Mouse (Mus musculus): ENCODE data around the gene Acsm2. TPM values are rescaled to one million over a fixed set of nuclear protein-coding genes. Genes with fewer than 3 reads are reported as not detected.

Acsm2 gene
- polyA plus RNA-seq, 1 experiment, result not detected

GRCm38 (mm10) chr7:119527135-119527534 is 27.0 kb upstream of the Acsm2 start:
- Histone ChIP-seq H3K79me3 (ENCODE audit: low read depth) (no peaks in the 10 kb centered on the region), H3ac (ENCODE audit: control insufficient read depth, insufficient read length, low read depth) (no peak overlapping the region), H3K79me2 (ENCODE audit: control insufficient read depth, insufficient read depth) (no peaks in the 10 kb centered on the region), H3K4me3 (ENCODE audit: insufficient read depth, poor library complexity, severe bottlenecking) (no peak overlapping the region), H3K36me3 (ENCODE audit: control insufficient read depth, insufficient read depth) (no peaks in the 10 kb centered on the region), H3K27me3 (ENCODE audit: control insufficient read depth, insufficient read depth, insufficient read length) (no peaks in the 10 kb centered on the region)
- no peak for TF ChIP-seq USF1 (IDR thresholded peaks at IDR 0.05; ENCODE audit: low read depth)

- no peak overlapping the region for H3ac ChIP-seq (ENCODE audit: control insufficient read depth, insufficient read length, low read depth)
- H3K36me3 ChIP-seq (ENCODE audit: control insufficient read depth, insufficient read depth), result no peaks in the 10 kb centered on the region
- H3K4me3 ChIP-seq (ENCODE audit: insufficient read depth, poor library complexity, severe bottlenecking), result no peak overlapping the region
- no peaks in the 10 kb centered on the region for H3K79me3 ChIP-seq (ENCODE audit: low read depth)
- no peak for TF ChIP-seq USF1 (IDR thresholded peaks at IDR 0.05; ENCODE audit: low read depth)
- TF ChIP-seq MAX (IDR thresholded peaks at IDR 0.05), result no peak
- TF ChIP-seq CEBPB (IDR thresholded peaks at IDR 0.05; ENCODE audit: low read depth), result no peak
- TF ChIP-seq MYOG (IDR thresholded peaks at IDR 0.05; ENCODE audit: control insufficient read depth, extremely low read depth, insufficient read length), result no peak
- TF ChIP-seq MYOD1 (IDR thresholded peaks at IDR 0.05; ENCODE audit: control insufficient read depth, insufficient read length, low read depth), result no peak
- TF ChIP-seq FOSL1 (IDR thresholded peaks at IDR 0.05; ENCODE audit: insufficient read depth, low read length, poor library complexity, severe bottlenecking), result no peak
- no peak for TF ChIP-seq CTCF (IDR thresholded peaks at IDR 0.05; ENCODE audit: control insufficient read depth, insufficient read depth, insufficient read length)
- H3K27me3 ChIP-seq (ENCODE audit: control insufficient read depth, insufficient read depth, insufficient read length), result no peaks in the 10 kb centered on the region
- no peaks in the 10 kb centered on the region for H3K79me2 ChIP-seq (ENCODE audit: control insufficient read depth, insufficient read depth)
These were observed 26.6 kb upstream of the Acsm2 start for GRCm38 (mm10) chr7:119527548-119527947.

- Histone ChIP-seq H3K79me2 (ENCODE audit: control insufficient read depth, insufficient read depth) (no peaks in the 10 kb centered on the region), H3K4me3 (ENCODE audit: insufficient read depth, poor library complexity, severe bottlenecking) (no peak overlapping the region), H3ac (ENCODE audit: control insufficient read depth, insufficient read length, low read depth) (no peak overlapping the region), H3K36me3 (ENCODE audit: control insufficient read depth, insufficient read depth) (no peaks in the 10 kb centered on the region), H3K27me3 (ENCODE audit: control insufficient read depth, insufficient read depth, insufficient read length) (no peaks in the 10 kb centered on the region), H3K79me3 (ENCODE audit: low read depth) (no peaks in the 10 kb centered on the region)
- TF ChIP-seq FOSL1 (IDR thresholded peaks at IDR 0.05; ENCODE audit: insufficient read depth, low read length, poor library complexity, severe bottlenecking) (no peak), CEBPB (IDR thresholded peaks at IDR 0.05; ENCODE audit: low read depth) (no peak), USF1 (IDR thresholded peaks at IDR 0.05; ENCODE audit: low read depth) (no peak), MYOD1 (IDR thresholded peaks at IDR 0.05; ENCODE audit: control insufficient read depth, insufficient read length, low read depth) (no peak)
These were observed 25.5 kb upstream of the Acsm2 start for GRCm38 (mm10) chr7:119528617-119529016.

- Histone ChIP-seq H3K79me3 (ENCODE audit: low read depth) (no peaks in the 10 kb centered on the region), H3K79me2 (ENCODE audit: control insufficient read depth, insufficient read depth) (no peaks in the 10 kb centered on the region), H3ac (ENCODE audit: control insufficient read depth, insufficient read length, low read depth) (no peak overlapping the region), H3K36me3 (ENCODE audit: control insufficient read depth, insufficient read depth) (no peaks in the 10 kb centered on the region), H3K4me3 (ENCODE audit: insufficient read depth, poor library complexity, severe bottlenecking) (no peak overlapping the region), H3K27me3 (ENCODE audit: control insufficient read depth, insufficient read depth, insufficient read length) (no peaks in the 10 kb centered on the region)
- TF ChIP-seq CEBPB (IDR thresholded peaks at IDR 0.05; ENCODE audit: low read depth) (no peak), CTCF (IDR thresholded peaks at IDR 0.05; ENCODE audit: control insufficient read depth, insufficient read depth, insufficient read length) (no peak), FOSL1 (IDR thresholded peaks at IDR 0.05; ENCODE audit: insufficient read depth, low read length, poor library complexity, severe bottlenecking) (no peak), MYOD1 (IDR thresholded peaks at IDR 0.05; ENCODE audit: control insufficient read depth, insufficient read length, low read depth) (no peak), MAX (IDR thresholded peaks at IDR 0.05) (no peak), MYOG (IDR thresholded peaks at IDR 0.05; ENCODE audit: control insufficient read depth, extremely low read depth, insufficient read length) (no peak), USF1 (IDR thresholded peaks at IDR 0.05; ENCODE audit: low read depth) (no peak)
These were observed 21.2 kb upstream of the Acsm2 start for GRCm38 (mm10) chr7:119532924-119533323.

GRCm38 (mm10) chr7:119534389-119534788 is 19.8 kb upstream of the Acsm2 start:
- TF ChIP-seq CTCF (IDR thresholded peaks at IDR 0.05; ENCODE audit: control insufficient read depth, insufficient read depth, insufficient read length), result no peak
- TF ChIP-seq MYOG (IDR thresholded peaks at IDR 0.05; ENCODE audit: control insufficient read depth, extremely low read depth, insufficient read length), result no peak
- no peak for TF ChIP-seq USF1 (IDR thresholded peaks at IDR 0.05; ENCODE audit: low read depth)
- no peak for TF ChIP-seq FOSL1 (IDR thresholded peaks at IDR 0.05; ENCODE audit: insufficient read depth, low read length, poor library complexity, severe bottlenecking)
- TF ChIP-seq MAX (IDR thresholded peaks at IDR 0.05), result no peak
- no peak for TF ChIP-seq MYOD1 (IDR thresholded peaks at IDR 0.05; ENCODE audit: control insufficient read depth, insufficient read length, low read depth)
- TF ChIP-seq CEBPB (IDR thresholded peaks at IDR 0.05; ENCODE audit: low read depth), result no peak
- no peaks in the 10 kb centered on the region for H3K79me2 ChIP-seq (ENCODE audit: control insufficient read depth, insufficient read depth)
- no peak overlapping the region for H3K4me3 ChIP-seq (ENCODE audit: insufficient read depth, poor library complexity, severe bottlenecking)
- H3K79me3 ChIP-seq (ENCODE audit: low read depth), result no peaks in the 10 kb centered on the region
- no peaks in the 10 kb centered on the region for H3K27me3 ChIP-seq (ENCODE audit: control insufficient read depth, insufficient read depth, insufficient read length)
- no peak overlapping the region for H3ac ChIP-seq (ENCODE audit: control insufficient read depth, insufficient read length, low read depth)
- H3K36me3 ChIP-seq (ENCODE audit: control insufficient read depth, insufficient read depth), result no peaks in the 10 kb centered on the region

- Histone ChIP-seq H3K79me3 (ENCODE audit: low read depth) (no peaks in the 10 kb centered on the region), H3K4me3 (ENCODE audit: insufficient read depth, poor library complexity, severe bottlenecking) (no peak overlapping the region), H3ac (ENCODE audit: control insufficient read depth, insufficient read length, low read depth) (no peak overlapping the region), H3K36me3 (ENCODE audit: control insufficient read depth, insufficient read depth) (no peaks in the 10 kb centered on the region), H3K27me3 (ENCODE audit: control insufficient read depth, insufficient read depth, insufficient read length) (no peaks in the 10 kb centered on the region), H3K79me2 (ENCODE audit: control insufficient read depth, insufficient read depth) (no peaks in the 10 kb centered on the region)
- TF ChIP-seq MYOD1 (IDR thresholded peaks at IDR 0.05; ENCODE audit: control insufficient read depth, insufficient read length, low read depth) (no peak), MYOG (IDR thresholded peaks at IDR 0.05; ENCODE audit: control insufficient read depth, extremely low read depth, insufficient read length) (no peak), CTCF (IDR thresholded peaks at IDR 0.05; ENCODE audit: control insufficient read depth, insufficient read depth, insufficient read length) (no peak), USF1 (IDR thresholded peaks at IDR 0.05; ENCODE audit: low read depth) (no peak), MAX (IDR thresholded peaks at IDR 0.05) (no peak), FOSL1 (IDR thresholded peaks at IDR 0.05; ENCODE audit: insufficient read depth, low read length, poor library complexity, severe bottlenecking) (no peak), CEBPB (IDR thresholded peaks at IDR 0.05; ENCODE audit: low read depth) (no peak)
These were observed 11.7 kb upstream of the Acsm2 start for GRCm38 (mm10) chr7:119542445-119542844.

Data from C2C12 (cell line).